Mouse (Mus musculus): ENCODE results near the gene Copz1. TPM values are rescaled to one million over a fixed set of nuclear protein-coding genes. Genes with fewer than 3 reads are reported as not detected.

The Copz1 gene
- total RNA-seq, 2 experiments from 2014 or later: 87.2 to 240 TPM

DNA sequence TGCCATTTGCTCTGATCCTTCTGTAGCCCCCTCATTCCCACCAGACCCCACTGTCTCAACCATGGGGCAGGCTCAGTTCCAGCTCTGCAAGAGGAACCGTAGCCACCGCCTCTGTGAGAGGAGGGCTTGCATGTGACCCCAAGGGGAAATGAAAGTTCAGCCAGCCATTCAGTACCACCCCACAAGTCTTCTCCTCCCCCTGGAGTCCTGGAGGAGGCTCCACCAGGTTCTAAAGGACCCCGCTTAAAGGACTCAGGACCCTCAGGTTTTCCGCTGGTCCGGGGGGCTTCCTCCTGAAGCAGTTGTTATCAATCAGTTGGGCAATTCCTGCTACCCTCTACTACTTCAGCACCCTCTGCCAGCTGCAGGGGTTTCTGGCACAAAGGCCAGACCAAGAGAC, 61.2 kb downstream of the Copz1 start:
- ATAC-seq (replicated peaks; ENCODE audit: poor library complexity, severe bottlenecking): peak; percentile 88

DNA sequence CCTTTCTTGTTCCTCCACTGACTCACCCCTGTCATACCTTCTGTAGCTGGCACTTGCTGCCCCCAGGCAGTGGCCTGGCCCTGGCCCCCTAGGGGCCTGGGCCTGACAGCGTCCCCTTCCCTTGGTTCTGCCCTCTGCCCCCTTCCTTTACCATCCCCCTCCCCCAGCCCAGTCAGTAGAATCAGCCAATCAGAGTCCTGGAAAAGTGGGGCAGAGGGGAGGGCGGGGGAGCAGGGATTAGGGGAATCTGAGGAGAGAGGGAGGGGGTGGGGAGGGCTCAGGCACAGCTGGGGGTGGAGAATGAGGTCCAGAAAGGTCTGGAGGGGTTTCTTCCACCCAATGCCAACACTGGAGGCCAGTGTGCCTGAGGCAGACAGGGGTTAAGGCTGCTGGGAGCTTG, 61.7 kb downstream of the Copz1 start:
- no peak; the same call in 1 of the 2 replicates for ATAC-seq (replicated peaks; ENCODE audit: poor library complexity, severe bottlenecking)

DNA sequence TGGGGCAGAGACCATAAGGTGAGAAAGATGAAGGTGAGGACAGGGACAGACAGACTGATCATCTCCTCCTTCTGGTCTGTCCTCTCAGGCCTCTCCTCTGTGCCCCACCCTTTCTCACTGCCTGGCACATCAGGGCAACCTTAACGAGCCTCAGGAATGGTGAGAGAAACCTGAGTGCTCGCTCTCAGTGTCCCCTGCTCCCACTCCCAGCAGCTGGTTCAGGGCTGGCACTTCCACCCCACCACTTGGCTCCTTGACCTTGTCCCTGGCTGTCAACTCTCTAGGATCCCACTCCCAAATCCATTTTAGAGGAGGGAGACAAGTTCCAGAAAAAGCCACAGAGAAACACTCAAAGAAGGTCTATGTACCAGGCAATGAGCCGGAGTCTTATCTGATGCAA, 62.5 kb downstream of the Copz1 start:
- no peak for ATAC-seq (replicated peaks; ENCODE audit: poor library complexity, severe bottlenecking)

DNA sequence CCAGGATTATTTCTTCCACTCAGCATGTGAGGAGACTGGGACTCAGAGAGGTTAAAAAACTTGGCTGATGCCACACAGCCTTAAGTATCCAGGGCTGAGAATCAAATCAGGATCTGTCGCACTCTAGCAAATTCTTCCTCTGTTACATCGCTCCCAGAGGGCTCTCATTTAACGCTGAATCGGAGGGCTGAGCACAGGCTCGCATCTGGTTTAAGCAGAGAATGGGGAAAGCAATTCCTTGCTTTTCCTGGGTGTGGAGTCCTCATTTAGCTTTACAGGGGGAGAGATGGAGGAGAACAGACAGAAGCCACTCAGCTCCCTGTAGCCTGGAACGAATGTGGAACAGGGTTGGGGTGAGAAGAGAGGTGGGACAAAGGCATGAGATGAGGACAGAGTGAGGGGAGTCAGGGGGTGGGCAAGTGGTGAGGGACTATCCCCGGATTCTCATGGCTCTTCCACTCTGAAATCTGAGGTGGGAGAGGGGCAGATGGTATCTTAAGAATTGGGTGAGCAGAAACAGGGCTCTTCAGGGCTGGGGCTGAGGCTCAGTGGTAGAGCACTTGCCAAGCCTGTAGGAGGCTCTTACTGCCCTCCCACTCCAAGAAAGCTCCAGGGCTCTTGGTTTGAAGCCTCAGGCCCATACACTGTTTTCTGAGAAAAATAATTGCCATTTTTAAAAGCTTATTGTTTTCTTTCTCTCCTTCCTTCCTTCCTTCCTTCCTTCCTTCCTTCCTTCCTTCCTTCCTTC, 63.1 kb downstream of the Copz1 start:
- ATAC-seq (replicated peaks; ENCODE audit: poor library complexity, severe bottlenecking): no peak

DNA sequence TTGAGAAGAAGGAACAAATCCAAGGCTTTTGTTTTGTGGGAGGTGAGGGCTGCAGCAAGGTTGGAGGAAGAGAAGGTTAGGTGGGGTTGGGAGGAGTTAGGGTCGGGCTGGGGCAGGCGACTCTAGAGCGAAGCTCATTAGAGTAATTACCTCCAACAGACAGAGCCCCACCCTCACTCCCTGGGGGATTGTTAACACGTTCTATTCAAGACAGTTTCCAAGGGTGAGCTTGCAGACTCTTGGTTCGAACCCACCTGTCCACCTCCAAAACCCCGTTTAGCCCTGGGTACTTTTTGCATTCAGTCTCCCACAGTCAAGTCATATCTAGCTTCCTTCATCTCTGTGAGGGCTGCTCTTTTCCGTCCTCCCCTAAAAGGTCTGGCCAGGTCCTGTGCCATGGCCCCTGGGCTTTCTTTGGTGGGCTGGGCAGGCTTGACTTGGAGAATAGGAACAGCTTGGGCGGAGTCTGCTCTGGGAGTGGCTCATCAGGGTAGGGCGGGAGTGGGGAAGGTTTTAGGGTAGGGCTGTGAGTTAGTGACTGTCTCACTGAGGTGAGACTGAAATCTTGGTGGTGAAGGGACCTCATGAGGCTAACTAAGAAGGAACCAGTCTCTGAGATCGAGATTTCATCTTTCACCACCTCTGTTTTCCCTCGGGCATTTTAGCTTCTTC, 64.6 kb downstream of the Copz1 start:
- no peak for ATAC-seq (replicated peaks; ENCODE audit: poor library complexity, severe bottlenecking)

DNA sequence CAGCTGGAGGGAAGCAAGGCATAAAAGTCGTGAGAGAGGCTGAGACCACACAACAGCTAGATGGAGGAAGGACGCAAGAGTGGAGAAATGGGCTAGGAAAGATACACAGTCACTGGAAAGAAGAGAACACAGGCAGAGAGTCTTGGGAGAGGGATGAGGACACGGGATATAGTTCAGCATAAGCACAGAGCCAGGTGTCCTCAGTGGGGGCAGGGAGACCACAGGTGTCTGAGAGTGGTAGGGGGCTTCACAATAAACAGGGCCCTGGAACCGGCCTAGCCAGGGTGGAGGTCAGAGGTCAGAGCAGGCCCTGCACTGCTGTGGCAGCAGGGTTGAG, 66.3 kb downstream of the Copz1 start:
- no peak for ATAC-seq (replicated peaks; ENCODE audit: poor library complexity, severe bottlenecking)

DNA sequence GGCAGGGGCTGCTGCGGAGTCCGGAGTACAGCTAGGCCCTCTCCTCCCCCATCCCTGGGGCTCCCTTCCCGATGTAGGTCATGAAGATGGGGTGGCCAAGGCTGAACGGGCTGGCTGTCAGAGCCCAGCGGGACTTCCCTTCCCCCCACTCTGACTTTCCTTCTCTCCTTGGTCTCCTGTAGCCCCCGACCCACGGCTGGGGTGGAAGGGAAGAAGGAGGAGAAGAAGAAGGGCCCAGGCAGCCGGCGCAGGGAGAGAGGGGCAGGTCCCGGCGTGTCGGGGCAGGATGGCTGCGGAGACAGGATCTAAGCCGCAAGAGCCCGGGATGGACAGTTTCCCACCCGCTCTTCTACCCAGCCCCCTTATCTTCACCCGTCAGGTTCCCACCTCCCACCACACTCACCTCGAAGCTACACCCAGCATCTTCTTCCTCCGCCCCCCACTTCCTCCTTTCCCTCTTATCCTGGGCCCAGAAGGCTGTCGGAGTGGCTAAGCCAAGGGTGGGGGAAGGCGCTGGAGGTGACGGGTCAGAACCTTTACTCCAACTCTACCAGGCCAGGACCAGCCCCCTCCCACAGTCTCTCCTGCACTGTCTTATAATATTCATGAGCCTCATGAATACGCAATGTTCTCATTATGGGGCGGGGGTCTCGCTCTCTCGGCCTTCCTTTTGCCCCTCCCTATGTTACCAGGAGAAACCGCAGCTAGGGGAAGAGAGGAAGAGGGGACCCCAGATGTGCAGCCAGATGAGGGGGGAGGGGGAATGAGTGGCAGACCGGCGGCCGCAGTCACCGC, 66.8 kb downstream of the Copz1 start:
- peak; percentile 66 for ATAC-seq (replicated peaks; ENCODE audit: poor library complexity, severe bottlenecking)

DNA sequence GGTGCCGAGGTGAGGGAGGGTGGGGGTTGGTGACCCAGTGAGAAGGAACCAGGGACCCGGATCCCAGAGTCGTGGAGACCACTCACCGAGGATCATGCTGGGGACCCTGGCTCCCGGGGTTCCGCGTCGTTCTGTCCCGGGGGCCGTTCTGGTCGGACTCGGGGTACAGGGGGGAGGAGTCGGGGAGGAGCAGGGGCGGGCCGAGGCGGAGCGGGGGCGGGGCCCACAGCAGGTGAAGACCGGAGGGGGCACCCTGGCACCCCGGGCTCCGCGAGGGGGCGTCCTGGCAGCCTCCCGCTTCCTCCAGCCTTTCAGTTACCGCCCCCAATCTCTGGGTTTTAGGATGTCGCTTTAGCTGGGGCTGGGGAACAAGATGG, 67.4 kb downstream of the Copz1 start, which contains the start of gene Zfp385a:
TSS of gene Zfp385a (minus strand) at position 133 of the 377 bp plus-strand sequence.
- ATAC-seq (replicated peaks; ENCODE audit: poor library complexity, severe bottlenecking): peak; percentile 63

DNA sequence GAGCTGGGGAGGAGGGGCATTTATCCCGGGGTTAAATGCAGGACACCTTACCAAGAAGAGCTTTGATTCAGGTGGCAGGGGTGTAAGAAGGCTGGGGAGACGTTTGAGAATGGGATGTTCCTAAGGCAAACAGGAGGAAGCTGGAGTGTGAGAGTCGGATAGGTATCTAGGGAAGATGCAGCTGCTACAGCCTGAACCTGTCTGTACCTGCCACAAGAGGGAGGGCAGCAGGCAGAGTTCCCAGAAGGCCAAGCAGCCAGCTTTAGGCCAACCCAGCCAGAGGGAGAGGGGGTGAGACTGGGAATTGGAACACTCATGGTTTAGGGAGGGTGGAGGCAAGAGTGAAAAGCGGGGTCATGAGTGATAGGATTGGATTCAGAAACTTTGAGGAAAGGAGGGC, 68.3 kb downstream of the Copz1 start:
- ATAC-seq (replicated peaks; ENCODE audit: poor library complexity, severe bottlenecking): no peak

DNA sequence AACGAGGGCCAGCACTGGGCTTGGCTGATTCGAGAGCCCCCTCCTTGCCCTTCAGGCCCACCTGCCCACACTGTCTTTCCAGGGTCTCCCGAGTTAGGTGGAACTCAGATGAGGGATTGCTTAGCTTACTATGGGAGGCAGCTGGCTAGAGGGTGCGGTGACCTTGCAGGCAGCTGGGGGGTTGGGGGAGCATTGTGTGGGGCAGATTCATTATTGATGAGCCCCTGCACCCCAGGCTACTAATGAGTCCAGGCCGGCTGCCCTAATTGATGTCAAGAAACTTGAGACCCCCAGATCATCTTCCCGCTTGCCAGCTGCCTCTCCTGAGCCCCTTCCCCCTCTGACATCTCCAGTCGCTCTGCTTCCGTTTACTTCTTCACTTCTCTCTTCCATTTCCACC, 69.0 kb downstream of the Copz1 start:
- no peak for ATAC-seq (replicated peaks; ENCODE audit: poor library complexity, severe bottlenecking)

DNA sequence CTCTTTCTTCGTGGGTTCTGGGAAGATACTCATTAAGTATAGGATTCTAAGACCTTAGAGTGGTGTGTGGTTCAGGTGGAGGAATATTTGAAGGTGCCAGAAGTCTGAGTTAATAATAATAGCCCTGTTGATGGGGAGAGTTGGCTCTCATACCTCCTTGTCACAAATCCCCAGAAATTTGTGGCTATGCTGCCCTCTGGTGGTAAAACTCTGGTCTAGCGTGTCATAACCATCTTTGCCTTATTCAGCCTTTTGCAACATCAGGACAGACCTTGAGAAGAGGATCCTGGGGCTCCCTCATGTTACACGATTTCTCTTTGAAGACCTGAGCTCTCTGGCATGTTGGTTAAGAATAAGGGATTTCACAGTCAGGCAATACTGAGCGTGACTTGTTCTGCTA, 69.9 kb downstream of the Copz1 start:
- peak; percentile 33 for ATAC-seq (replicated peaks; ENCODE audit: poor library complexity, severe bottlenecking)

DNA sequence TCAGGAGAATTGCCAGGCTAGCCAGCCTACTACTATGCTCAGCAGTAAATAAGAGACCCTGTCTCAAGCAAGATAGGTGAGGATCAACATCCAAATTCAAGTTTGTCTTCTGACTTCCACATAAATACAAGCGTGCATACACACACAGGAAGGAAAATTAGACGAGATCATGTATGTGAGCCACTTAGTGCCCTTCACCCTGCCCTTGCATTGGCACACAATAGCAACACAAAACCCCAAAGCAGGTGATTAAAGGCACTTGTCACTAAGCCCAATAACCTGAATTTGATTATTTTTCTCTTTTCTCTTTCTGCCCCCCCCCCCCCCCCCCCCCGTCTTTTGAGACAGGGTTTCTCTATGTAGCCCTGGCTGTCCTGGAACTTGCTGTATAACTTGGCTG, 70.5 kb downstream of the Copz1 start:
- no peak for ATAC-seq (replicated peaks; ENCODE audit: poor library complexity, severe bottlenecking)

DNA sequence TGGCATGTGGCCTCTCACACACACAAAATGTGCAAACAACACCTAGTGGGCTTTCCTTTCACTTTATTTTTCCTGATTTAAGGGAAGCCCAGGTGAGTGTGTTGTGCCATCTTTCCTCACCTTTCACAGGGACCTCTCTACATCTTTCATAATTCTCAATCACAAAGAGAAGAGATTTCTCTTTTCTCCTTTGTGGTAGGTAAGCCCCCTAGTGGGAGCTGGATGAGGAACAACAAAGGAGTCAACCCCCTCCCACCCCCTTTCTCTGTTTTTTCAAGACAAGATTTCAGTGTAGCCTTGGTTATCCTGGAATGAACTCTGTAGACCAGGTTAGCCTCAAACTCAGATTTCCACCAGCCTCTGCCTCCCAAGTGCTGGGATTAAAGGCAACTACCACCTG, 71.0 kb downstream of the Copz1 start:
- no peak for ATAC-seq (replicated peaks; ENCODE audit: poor library complexity, severe bottlenecking)

DNA sequence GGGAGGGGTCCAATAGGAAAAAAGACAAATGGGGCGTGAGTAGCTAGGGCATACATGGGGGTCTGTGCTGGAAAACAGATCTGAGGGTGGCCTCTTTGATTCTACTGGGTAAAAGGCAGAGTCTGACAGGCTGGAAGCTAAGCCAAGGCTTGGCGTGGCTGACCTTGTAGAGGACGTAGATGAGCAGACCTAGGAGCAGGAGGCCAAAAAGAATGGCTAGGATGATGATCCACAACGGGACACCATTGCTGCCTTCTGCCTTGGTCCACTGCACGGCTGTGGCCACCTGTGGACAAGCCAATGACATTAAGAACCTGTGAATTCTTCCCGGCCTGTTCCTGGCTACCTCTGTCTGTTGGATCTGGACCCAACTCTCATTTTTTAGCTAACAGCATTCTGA, 73.3 kb downstream of the Copz1 start:
- no peak for ATAC-seq (replicated peaks; ENCODE audit: poor library complexity, severe bottlenecking)

DNA sequence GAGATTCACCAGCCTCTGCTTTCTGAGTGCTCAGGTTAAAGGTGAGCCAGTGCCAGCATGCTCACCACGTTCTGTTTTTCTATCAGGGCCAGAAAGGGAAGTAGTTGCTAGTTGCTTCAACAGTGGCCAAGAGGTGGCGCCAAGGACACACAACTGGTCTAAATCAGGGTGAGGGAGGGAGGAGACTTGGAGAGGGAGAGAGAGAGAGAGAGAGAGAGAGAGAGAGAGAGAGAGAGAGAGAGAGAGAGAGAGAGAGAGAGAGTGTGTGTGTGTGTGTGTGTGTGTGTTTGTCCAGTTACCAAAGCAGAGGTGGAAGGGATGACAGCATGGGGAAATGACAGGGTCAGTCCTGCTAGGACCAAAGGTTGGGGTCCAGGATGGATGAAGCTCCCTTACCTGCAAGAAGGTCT, 74.8 kb downstream of the Copz1 start:
- ATAC-seq (replicated peaks; ENCODE audit: poor library complexity, severe bottlenecking): peak; percentile 81

Other genes with a start within 250 kb of the Copz1 start
- 3.3 and 4.7 TPM in 2 replicates for gene Smug1, start 105.6 kb upstream of the Copz1 start, total RNA-seq (2014; fragmentation: Nextera tagmentation)
- 1.8 and 4.0 TPM in 2 replicates for gene Smug1, start 105.6 kb upstream of the Copz1 start, total RNA-seq (2017)
- 105 and 120 TPM in 2 replicates for gene Cbx5, start 32.9 kb upstream of the Copz1 start, total RNA-seq (2014; fragmentation: Nextera tagmentation)
- 225 and 229 TPM in 2 replicates for gene Cbx5, start 32.9 kb upstream of the Copz1 start, total RNA-seq (2017)
- gene Hnrnpa1, start 32.3 kb upstream of the Copz1 start, total RNA-seq (2014; fragmentation: Nextera tagmentation): 605 and 693 TPM in 2 replicates
- 956 and 1,234 TPM in 2 replicates for gene Hnrnpa1, start 32.3 kb upstream of the Copz1 start, total RNA-seq (2017)
- 159 and 180 TPM in 2 replicates for gene Nfe2, start 14.3 kb upstream of the Copz1 start, total RNA-seq (2014; fragmentation: Nextera tagmentation)
- gene Nfe2, start 14.3 kb upstream of the Copz1 start, total RNA-seq (2017): 112 and 174 TPM in 2 replicates
- gene Gpr84, start 37.9 kb downstream of the Copz1 start, total RNA-seq (2014; fragmentation: Nextera tagmentation): 0.77 and 1.0 TPM in 2 replicates
- gene Gpr84, start 37.9 kb downstream of the Copz1 start, total RNA-seq (2017): 0.77 and 1.1 TPM in 2 replicates
- 17.5 and 24.9 TPM in 2 replicates for gene Zfp385a, start 67.4 kb downstream of the Copz1 start, total RNA-seq (2014; fragmentation: Nextera tagmentation)
- 1.8 and 2.7 TPM in 2 replicates for gene Zfp385a, start 67.4 kb downstream of the Copz1 start, total RNA-seq (2017)
- gene Itga5, start 94.0 kb downstream of the Copz1 start, total RNA-seq (2014; fragmentation: Nextera tagmentation): 24.7 and 29.8 TPM in 2 replicates
- gene Itga5, start 94.0 kb downstream of the Copz1 start, total RNA-seq (2017): 5.0 and 12.7 TPM in 2 replicates
- not detected in 2 replicates for gene Gtsf1, start 157.8 kb downstream of the Copz1 start, total RNA-seq (2014; fragmentation: Nextera tagmentation)
- not detected in 2 replicates for gene Gtsf1, start 157.8 kb downstream of the Copz1 start, total RNA-seq (2017)
- gene Gtsf2, start 175.8 kb downstream of the Copz1 start, total RNA-seq (2014; fragmentation: Nextera tagmentation): 0.86 TPM in 1 of 2 replicates, not detected in the other
- not detected in 2 replicates for gene Gtsf2, start 175.8 kb downstream of the Copz1 start, total RNA-seq (2017)
- gene Nckap1l, start 181.1 kb downstream of the Copz1 start, total RNA-seq (2014; fragmentation: Nextera tagmentation): 77.4 and 94.2 TPM in 2 replicates
- 106 and 107 TPM in 2 replicates for gene Nckap1l, start 181.1 kb downstream of the Copz1 start, total RNA-seq (2017)
- 6.6 and 7.2 TPM in 2 replicates for gene Pde1b, start 230.3 kb downstream of the Copz1 start, total RNA-seq (2014; fragmentation: Nextera tagmentation)
- 2.3 and 3.3 TPM in 2 replicates for gene Pde1b, start 230.3 kb downstream of the Copz1 start, total RNA-seq (2017)